Mouse (Mus musculus) liver, postnatal 0 days (tissue): ENCODE measurements around the gene Stk4.

ENCODE experiments used
- CTCF ChIP-seq: sonication (generic); IDR thresholded peaks from 2 replicates; pipeline ENCODE4 v1.5.1; 2016; ENCODE audit warnings: antibody characterized with exemption, low read depth
- EP300 ChIP-seq: IDR thresholded peaks from 2 replicates; pipeline ENCODE4 v1.6.1; 2016; ENCODE audit warnings: antibody characterized with exemption, low read depth, mild to moderate bottlenecking

- TF ChIP-seq EP300 (no peak), CTCF (no peak)
These were observed 103.3 kb downstream of the Stk4 start for GRCm38 (mm10) chr2:164173394-164173793.
